Mouse (Mus musculus) stomach, embryonic 16.5 days (tissue): ENCODE results near the gene Olfr560. TPM values are rescaled to one million over a fixed set of nuclear protein-coding genes. Genes with fewer than 3 reads are reported as not detected.

Source experiments
- ATAC-seq: fragments of 200-750 bp; cut with Nextera tagmentation; 2 replicates; pipeline ENCODE4 v1.8.0; 2017; ENCODE audit warnings: moderate number of reproducible peaks, moderate TSS enrichment; ENCODE audit not compliant: insufficient read depth, low FRiP score
- H3K27ac ChIP-seq: fragments of 300-500 bp; sonication (generic); 2 replicates; pipeline ENCODE4 v1.5.1; 2014; ENCODE audit warnings: low read length
- H3K27me3 ChIP-seq: fragments of 300-500 bp; sonication (generic); 2 replicates; pipeline ENCODE4 v1.6.1; 2014; ENCODE audit warnings: low read length, control low read depth, mixed read lengths; ENCODE audit not compliant: control insufficient read depth, insufficient read depth
- H3K36me3 ChIP-seq: fragments of 300-500 bp; sonication (generic); 2 replicates; pipeline ENCODE4 v1.6.1; 2014; ENCODE audit warnings: low read length; ENCODE audit not compliant: control insufficient read depth, insufficient read depth
- H3K4me1 ChIP-seq: fragments of 300-500 bp; sonication (generic); 2 replicates; pipeline ENCODE4 v1.6.1; 2014; ENCODE audit warnings: low read length, control low read depth, mixed read lengths; ENCODE audit not compliant: control insufficient read depth, insufficient read depth
- H3K4me2 ChIP-seq: fragments of 300-500 bp; sonication (generic); 2 replicates; pipeline ENCODE4 v1.6.1; 2014; ENCODE audit warnings: low read depth, low read length, mixed read lengths
- H3K4me3 ChIP-seq: fragments of 300-500 bp; sonication (generic); replicated peaks from 2 replicates; pipeline ENCODE4 v1.5.1; 2014; ENCODE audit warnings: mild to moderate bottlenecking, low read length
- H3K9ac ChIP-seq: fragments of 300-500 bp; sonication (generic); 2 replicates; pipeline ENCODE4 v1.6.1; 2014; ENCODE audit warnings: low read length
- H3K9me3 ChIP-seq: fragments of 300-500 bp; sonication (generic); replicated peaks from 2 replicates; pipeline ENCODE4 v1.6.1; 2016; ENCODE audit warnings: low read length, control low read depth; ENCODE audit not compliant: control insufficient read depth
- WGBS: fragments of 180-500 bp; shearing (Covaris S2); extraction: QIAGEN DNeasy Blood & Tissue Kit; methylation state at CpG from one replicate; pipeline ENCODE4 v1.1.7; 2014; 5-methylcytosine and 5-hydroxymethylcytosine counted together
- polyA plus RNA-seq: library from polyadenylated mRNA; unstranded; fragments of >200 nt; fragmentation: Nextera tagmentation; extraction: Ambion mirVana; gene quantifications from 2 replicates; pipeline ENCODE4 v1.2.1, GENCODE M21; 2015

Gene Olfr560
- polyA plus RNA-seq = not detected in 2 replicates

DNA sequence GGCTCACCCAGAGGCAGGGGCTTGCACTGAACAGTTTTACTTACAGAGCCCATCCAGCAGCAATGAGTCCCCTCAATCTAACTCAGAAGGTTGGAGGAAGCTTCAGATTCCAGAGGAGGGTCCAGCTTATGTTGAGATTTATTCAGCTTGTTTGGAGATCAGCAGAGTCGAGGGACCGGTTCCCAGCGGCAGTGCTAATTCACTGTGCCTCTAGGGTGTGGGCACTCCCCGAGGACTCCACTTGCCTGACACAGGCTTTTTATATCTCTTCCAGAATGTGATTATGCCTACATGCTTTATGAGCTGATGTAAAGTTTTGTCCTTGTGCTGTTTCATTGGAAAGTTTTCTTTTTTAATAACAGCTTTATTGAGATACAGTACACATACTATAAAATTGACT, at the start of gene Olfr560, which contains the start of gene Olfr78:
Gene Olfr560 (minus strand): TSS at position 101 of the 400 bp plus-strand sequence.
Gene Olfr78 (minus strand): TSS at position 206 of the 400 bp plus-strand sequence.
- 53% methylated on average over 4 of the region's 4 CpGs for WGBS
- no peaks in the 10 kb centered on the region for H3K9me3 ChIP-seq

DNA sequence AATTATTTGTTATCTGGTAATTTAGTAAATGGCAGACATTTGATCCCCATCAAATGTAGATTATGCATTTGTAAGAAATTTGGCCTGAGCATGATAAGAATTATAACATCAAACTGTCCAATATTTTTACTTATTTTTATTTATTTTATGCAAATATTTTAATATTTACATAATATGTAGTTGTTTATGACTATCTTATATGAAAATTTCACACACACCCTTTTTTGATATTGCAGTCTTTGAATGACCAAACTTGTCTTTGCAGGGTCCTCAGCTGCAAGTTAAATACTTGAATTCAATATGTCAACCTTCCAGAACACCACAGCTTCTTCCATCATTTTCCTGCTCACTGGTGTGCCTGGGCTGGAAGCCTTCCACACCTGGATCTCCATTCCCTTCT, 44.0 kb upstream of the Olfr560 start, which contains the start of gene Olfr564:
Gene Olfr564 (plus strand): TSS at position 301 of the 400 bp plus-strand sequence.
- Histone ChIP-seq H3K36me3 (no peaks in the 10 kb centered on the region), H3K4me1 (no peaks in the 10 kb centered on the region), H3K27ac (no peak within 1 kb of the TSS), H3K27me3 (no peaks in the 10 kb centered on the region), H3K9ac (no peak within 1 kb of the TSS), H3K4me3 (no peak within 1 kb of the TSS), H3K9me3 (no peaks in the 10 kb centered on the region), H3K4me2 (no peak within 1 kb of the TSS)
- ATAC-seq = no peak

More for the DNA sequence above, at the start of gene Olfr560, which contains the start of gene Olfr78:
- Histone ChIP-seq H3K9ac (no peak within 1 kb of the TSS), H3K4me3 (no peak within 1 kb of the TSS), H3K4me1 (no peaks in the 10 kb centered on the region), H3K4me2 (no peak within 1 kb of the TSS), H3K36me3 (no peaks in the 10 kb centered on the region), H3K27me3 (no peaks in the 10 kb centered on the region), H3K27ac (no peak within 1 kb of the TSS)
- ATAC-seq = no peak

DNA sequence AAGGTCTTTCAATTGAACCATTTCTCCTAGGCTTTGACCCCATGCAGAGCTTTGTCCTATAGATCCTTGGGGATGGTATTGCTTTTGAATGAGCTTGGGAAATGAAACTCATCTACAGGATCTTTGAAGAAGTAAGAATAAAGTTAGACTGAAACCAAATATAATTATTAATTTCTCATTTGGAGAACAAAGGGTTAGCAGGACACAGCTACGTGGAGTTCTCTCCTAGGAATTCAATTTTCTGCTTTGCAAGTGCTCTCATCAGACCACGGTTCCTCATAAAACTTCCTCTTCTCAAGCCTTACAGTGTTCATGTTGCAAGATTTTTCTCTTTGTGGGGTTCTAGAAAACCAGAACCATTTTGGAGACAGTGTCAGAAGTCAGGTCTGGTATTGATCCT, 11.8 kb upstream of the Olfr560 start, which contains the start of gene Olfr561:
Gene Olfr561 (plus strand): TSS at position 301 of the 400 bp plus-strand sequence.
- Histone ChIP-seq H3K4me3 (no peak within 1 kb of the TSS), H3K27me3 (no peaks in the 10 kb centered on the region), H3K36me3 (no peaks in the 10 kb centered on the region), H3K9me3 (no peaks in the 10 kb centered on the region), H3K9ac (no peak within 1 kb of the TSS), H3K27ac (no peak within 1 kb of the TSS), H3K4me2 (no peak within 1 kb of the TSS), H3K4me1 (no peaks in the 10 kb centered on the region)
- no peak for ATAC-seq
- 72% methylated on average over 2 of the region's 2 CpGs for WGBS

DNA sequence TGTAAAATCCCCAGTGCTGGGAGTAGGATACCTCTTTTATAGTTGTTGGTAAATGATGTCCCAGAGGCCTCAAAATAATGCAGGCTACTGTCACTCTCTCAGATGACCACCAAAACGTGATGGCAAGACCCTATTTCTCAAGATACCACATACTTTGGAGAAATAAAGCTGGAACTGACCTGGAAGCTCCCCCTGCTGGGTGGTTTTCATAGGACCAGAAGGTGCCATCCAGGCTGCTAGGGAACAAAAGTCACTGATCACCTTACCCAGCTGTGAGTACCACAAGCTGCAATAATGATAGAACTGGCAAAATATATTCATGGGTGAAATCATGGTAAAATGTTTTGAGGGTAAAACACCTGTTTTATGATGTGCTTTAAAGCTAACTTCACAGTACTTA, 7.1 kb downstream of the Olfr560 start:
- H3K4me1 ChIP-seq = no peaks in the 10 kb centered on the region
- H3K27ac ChIP-seq = no peak overlapping the region
- no peaks in the 10 kb centered on the region for H3K36me3 ChIP-seq
- no peak overlapping the region for H3K4me2 ChIP-seq
- H3K9ac ChIP-seq = no peak overlapping the region
- ATAC-seq = no peak
- no peak overlapping the region for H3K4me3 ChIP-seq
- no peaks in the 10 kb centered on the region for H3K27me3 ChIP-seq
- no peaks in the 10 kb centered on the region for H3K9me3 ChIP-seq
- 9% methylated on average over 1 of the region's 1 CpGs for WGBS

GRCm38 (mm10) chr7:102737705-102738104, 21.5 kb downstream of the Olfr560 start:
- WGBS = 25% methylated on average over 2 of the region's 2 CpGs
- H3K9me3 ChIP-seq = no peaks in the 10 kb centered on the region
- no peaks in the 10 kb centered on the region for H3K36me3 ChIP-seq
- H3K27me3 ChIP-seq = no peaks in the 10 kb centered on the region
- no peak overlapping the region for H3K4me3 ChIP-seq
- H3K27ac ChIP-seq = no peak overlapping the region
- no peak for ATAC-seq
- H3K4me2 ChIP-seq = no peak overlapping the region
- H3K4me1 ChIP-seq = no peaks in the 10 kb centered on the region
- H3K9ac ChIP-seq = no peak overlapping the region

- Histone ChIP-seq H3K9ac (no peak overlapping the region), H3K4me1 (no peaks in the 10 kb centered on the region), H3K4me2 (no peak overlapping the region), H3K27ac (no peak overlapping the region), H3K36me3 (no peaks in the 10 kb centered on the region), H3K4me3 (no peak overlapping the region), H3K9me3 (no peaks in the 10 kb centered on the region), H3K27me3 (no peaks in the 10 kb centered on the region)
- no peak; the same call in 1 of the 2 replicates for ATAC-seq
- 11% methylated on average over 1 of the region's 1 CpGs for WGBS
These were observed 25.4 kb downstream of the Olfr560 start for GRCm38 (mm10) chr7:102733793-102734192.

- Histone ChIP-seq H3K9ac (no peak within 1 kb of the TSS), H3K9me3 (no peaks in the 10 kb centered on the region), H3K27ac (no peak within 1 kb of the TSS), H3K36me3 (no peaks in the 10 kb centered on the region), H3K27me3 (no peaks in the 10 kb centered on the region), H3K4me2 (no peak within 1 kb of the TSS), H3K4me1 (no peaks in the 10 kb centered on the region), H3K4me3 (no peak within 1 kb of the TSS)
- ATAC-seq = no peak
These were observed 31.8 kb downstream of the Olfr560 start, which contains the start of gene Olfr559 for GRCm38 (mm10) chr7:102727391-102727790. Olfr559 (minus strand) TSS chr7:102727491.

GRCm38 (mm10) chr7:102718970-102719369, 40.2 kb downstream of the Olfr560 start, which contains the start of gene Olfr33:
Olfr33 (minus strand) TSS chr7:102719070.
- Histone ChIP-seq H3K36me3 (no peaks in the 10 kb centered on the region), H3K4me3 (no peak within 1 kb of the TSS), H3K4me2 (no peak within 1 kb of the TSS), H3K9ac (no peak within 1 kb of the TSS), H3K27me3 (no peaks in the 10 kb centered on the region), H3K4me1 (no peaks in the 10 kb centered on the region), H3K9me3 (no peaks in the 10 kb centered on the region), H3K27ac (no peak within 1 kb of the TSS)
- ATAC-seq = no peak
- WGBS = 49% methylated on average over 1 of the region's 1 CpGs

- Histone ChIP-seq H3K4me3 (no peak within 1 kb of the TSS), H3K27me3 (no peaks in the 10 kb centered on the region), H3K9me3 (no peaks in the 10 kb centered on the region), H3K4me1 (no peaks in the 10 kb centered on the region), H3K36me3 (no peaks in the 10 kb centered on the region), H3K9ac (no peak within 1 kb of the TSS), H3K27ac (no peak within 1 kb of the TSS), H3K4me2 (no peak within 1 kb of the TSS)
- no peak for ATAC-seq
These were observed 57.3 kb downstream of the Olfr560 start, which contains the start of gene Olfr558 for GRCm38 (mm10) chr7:102701915-102702314. Olfr558 (plus strand) TSS chr7:102702215.
